Mouse (Mus musculus) bone marrow, adult 2 months (tissue): ENCODE results near the gene Bik.

Source experiments
- CTCF ChIP-seq: fragments of 200-500 bp; IDR thresholded peaks from 2 replicates; pipeline ENCODE4 v1.5.1; 2011; ENCODE audit warnings: low read length, control low read depth; ENCODE audit not compliant: control insufficient read depth, insufficient read depth
- POLR2A ChIP-seq: fragments of 200-500 bp; IDR thresholded peaks from 2 replicates; pipeline ENCODE4 v1.6.1; 2011; ENCODE audit warnings: low read depth, mild to moderate bottlenecking, control low read depth, low read length, borderline replicate concordance; ENCODE audit not compliant: control insufficient read depth

DNA sequence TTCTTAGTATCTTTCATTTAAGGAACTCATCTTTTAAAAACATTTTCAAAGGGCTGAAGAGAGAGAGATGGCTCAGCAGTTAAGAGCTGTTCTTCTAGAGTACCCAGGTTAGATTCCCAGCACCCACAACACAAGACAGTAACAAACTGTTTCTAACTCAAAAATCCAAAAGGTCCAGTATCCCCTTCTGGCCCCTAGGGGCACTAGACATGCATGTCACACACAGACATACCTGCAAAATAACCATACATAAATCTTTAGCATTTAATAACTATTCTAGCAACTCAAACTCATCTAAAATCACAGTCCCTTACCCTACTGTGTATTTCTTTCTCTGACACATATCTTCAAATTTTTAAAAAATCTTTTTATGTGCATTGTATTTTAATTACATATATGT is 27.2 kb downstream of the Bik start:
- TF ChIP-seq CTCF = no peak
- TF ChIP-seq POLR2A = no peak
